Mouse (Mus musculus) forebrain, embryonic 13.5 days (tissue): Measurements from ENCODE around the gene Gcm1. TPM values are rescaled to one million over a fixed set of nuclear protein-coding genes. Genes with fewer than 3 reads are reported as not detected.

ENCODE experiments used
- ATAC-seq: fragments of 200-750 bp; cut with Nextera tagmentation; 2 replicates; pipeline ENCODE4 v1.8.0; 2017
- H3K27ac ChIP-seq: fragments of 300-500 bp; sonication (generic); 2 replicates; pipeline ENCODE4 v1.5.1; 2015; ENCODE audit warnings: inconsistent platforms, mild to moderate bottlenecking, moderate library complexity
- H3K27me3 ChIP-seq: fragments of 300-500 bp; sonication (generic); 2 replicates; pipeline ENCODE4 v1.6.1; 2015; ENCODE audit warnings: mild to moderate bottlenecking, inconsistent platforms
- H3K36me3 ChIP-seq: fragments of 300-500 bp; sonication (generic); 2 replicates; pipeline ENCODE4 v1.6.1; 2015; ENCODE audit warnings: mild to moderate bottlenecking, inconsistent platforms; ENCODE audit not compliant: poor library complexity, severe bottlenecking
- H3K4me1 ChIP-seq: fragments of 300-500 bp; sonication (generic); 2 replicates; pipeline ENCODE4 v1.6.1; 2015; ENCODE audit warnings: inconsistent platforms
- H3K4me2 ChIP-seq: fragments of 300-500 bp; sonication (generic); 2 replicates; pipeline ENCODE4 v1.6.1; 2015; ENCODE audit warnings: inconsistent platforms, mild to moderate bottlenecking, moderate library complexity
- H3K4me3 ChIP-seq: fragments of 300-500 bp; sonication (generic); 2 replicates; pipeline ENCODE4 v1.5.1; 2015; ENCODE audit warnings: mild to moderate bottlenecking, inconsistent platforms
- H3K9ac ChIP-seq: fragments of 300-500 bp; sonication (generic); 2 replicates; pipeline ENCODE4 v1.6.1; 2015; ENCODE audit warnings: mild to moderate bottlenecking, inconsistent platforms
- H3K9me3 ChIP-seq: fragments of 300-500 bp; sonication (generic); replicated peaks from 2 replicates; pipeline ENCODE4 v1.6.1; 2016; ENCODE audit warnings: inconsistent platforms
- WGBS: fragments of 180-500 bp; shearing (Covaris S2); methylation state at CpG from one replicate; pipeline ENCODE4 v1.1.7; 2015; 5-methylcytosine and 5-hydroxymethylcytosine counted together
- polyA plus RNA-seq: library from polyadenylated mRNA; unstranded; fragments of >200 nt; fragmentation: Nextera tagmentation; extraction: Ambion mirVana; gene quantifications from 2 replicates; pipeline ENCODE4 v1.2.1, GENCODE M21; 2015

The Gcm1 gene
- polyA plus RNA-seq, 1 experiment from 2014 or later: not detected

- 17% methylated on average over 6 of the region's 6 CpGs for WGBS
- H3K4me2 ChIP-seq: peak overlapping the region; percentile 92
- H3K36me3 ChIP-seq: 0 out of 2 replicates have a peak, but pooled peaks cover 5% of the 10 kb centered on the region
- H3K27me3 ChIP-seq: no peaks in the 10 kb centered on the region
- peak overlapping the region; percentile 83 for H3K4me3 ChIP-seq
- peak overlapping the region; percentile 85 for H3K27ac ChIP-seq
- peaks cover 19% of the 10 kb centered on the region for H3K4me1 ChIP-seq
- ATAC-seq: no peak
- peak overlapping the region; percentile 88 for H3K9ac ChIP-seq
- H3K9me3 ChIP-seq: no peaks in the 10 kb centered on the region
These were observed 55.8 kb downstream of the Gcm1 start for GRCm38 (mm10) chr9:78107582-78107911.

GRCm38 (mm10) chr9:78107912-78108795 lies 56.4 kb downstream of the Gcm1 start:
- peak overlapping the region; percentile 85 for H3K27ac ChIP-seq
- H3K9ac ChIP-seq: peak overlapping the region; percentile 88
- peak overlapping the region; percentile 83 for H3K4me3 ChIP-seq
- peaks cover 22% of the 10 kb centered on the region for H3K4me1 ChIP-seq
- peak; percentile 79 for ATAC-seq
- H3K36me3 ChIP-seq: 0 out of 2 replicates have a peak, but pooled peaks cover 5% of the 10 kb centered on the region
- H3K27me3 ChIP-seq: no peaks in the 10 kb centered on the region
- H3K9me3 ChIP-seq: no peaks in the 10 kb centered on the region
- H3K4me2 ChIP-seq: peak overlapping the region; percentile 92
- WGBS: under 1% methylated on average over 88 of the region's 88 CpGs

GRCm38 (mm10) chr9:78108796-78109239 lies 57.1 kb downstream of the Gcm1 start, which contains the start of the genes Fbxo9 and Ick:
TSS of gene Fbxo9 (minus strand) at chr9:78109065.
TSS of gene Ick (plus strand) at chr9:78109192.
- Histone ChIP-seq H3K9me3 (no peaks in the 10 kb centered on the region), H3K27me3 (no peaks in the 10 kb centered on the region), H3K4me3 (peak within 1 kb of the TSS; percentile 83), H3K36me3 (0 out of 2 replicates have a peak, but pooled peaks cover 5% of the 10 kb centered on the region), H3K9ac (peak within 1 kb of the TSS; percentile 88), H3K4me1 (peaks cover 23% of the 10 kb centered on the region), H3K27ac (peak within 1 kb of the TSS; percentile 85), H3K4me2 (peak within 1 kb of the TSS; percentile 92)
- WGBS: under 1% methylated on average over 20 of the region's 20 CpGs
- peak; percentile 95 for ATAC-seq

GRCm38 (mm10) chr9:78109656-78110055 lies 57.9 kb downstream of the Gcm1 start:
- Histone ChIP-seq H3K4me1 (peaks cover 31% of the 10 kb centered on the region), H3K27me3 (no peaks in the 10 kb centered on the region), H3K9me3 (no peaks in the 10 kb centered on the region), H3K27ac (no peak overlapping the region), H3K36me3 (0 out of 2 replicates have a peak, but pooled peaks cover 5% of the 10 kb centered on the region), H3K4me2 (peak overlapping the region; percentile 92), H3K9ac (no peak overlapping the region), H3K4me3 (peak overlapping the region; percentile 83)
- no peak for ATAC-seq
- 53% methylated on average over 5 of the region's 5 CpGs for WGBS

DNA sequence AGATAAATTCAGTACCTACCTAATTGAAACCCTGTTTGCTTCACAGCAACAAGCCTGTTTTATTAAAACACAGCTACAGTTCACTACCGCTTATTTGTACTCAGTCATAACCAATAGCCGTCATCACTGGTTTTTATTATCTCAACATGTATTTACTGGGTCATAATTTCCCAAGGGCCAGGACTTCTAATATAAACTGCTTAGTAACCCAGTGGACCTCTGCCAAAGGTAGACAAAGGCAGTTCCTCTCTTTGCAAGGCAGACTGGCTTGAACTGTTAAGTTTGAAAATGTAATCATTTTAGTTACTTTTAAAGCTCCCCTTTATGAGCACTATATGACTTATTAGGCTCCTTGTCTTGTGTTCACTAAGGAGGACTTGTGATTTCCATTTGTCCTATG lies 59.7 kb downstream of the Gcm1 start:
- 92% methylated on average over 2 of the region's 2 CpGs for WGBS
- Histone ChIP-seq H3K27me3 (no peaks in the 10 kb centered on the region), H3K4me2 (no peak overlapping the region), H3K9me3 (no peaks in the 10 kb centered on the region), H3K4me1 (peaks cover 42% of the 10 kb centered on the region), H3K4me3 (no peak overlapping the region), H3K27ac (no peak overlapping the region), H3K36me3 (peaks cover 2% of the 10 kb centered on the region; the same call in 1 of the 2 replicates), H3K9ac (no peak overlapping the region)
- no peak for ATAC-seq

DNA sequence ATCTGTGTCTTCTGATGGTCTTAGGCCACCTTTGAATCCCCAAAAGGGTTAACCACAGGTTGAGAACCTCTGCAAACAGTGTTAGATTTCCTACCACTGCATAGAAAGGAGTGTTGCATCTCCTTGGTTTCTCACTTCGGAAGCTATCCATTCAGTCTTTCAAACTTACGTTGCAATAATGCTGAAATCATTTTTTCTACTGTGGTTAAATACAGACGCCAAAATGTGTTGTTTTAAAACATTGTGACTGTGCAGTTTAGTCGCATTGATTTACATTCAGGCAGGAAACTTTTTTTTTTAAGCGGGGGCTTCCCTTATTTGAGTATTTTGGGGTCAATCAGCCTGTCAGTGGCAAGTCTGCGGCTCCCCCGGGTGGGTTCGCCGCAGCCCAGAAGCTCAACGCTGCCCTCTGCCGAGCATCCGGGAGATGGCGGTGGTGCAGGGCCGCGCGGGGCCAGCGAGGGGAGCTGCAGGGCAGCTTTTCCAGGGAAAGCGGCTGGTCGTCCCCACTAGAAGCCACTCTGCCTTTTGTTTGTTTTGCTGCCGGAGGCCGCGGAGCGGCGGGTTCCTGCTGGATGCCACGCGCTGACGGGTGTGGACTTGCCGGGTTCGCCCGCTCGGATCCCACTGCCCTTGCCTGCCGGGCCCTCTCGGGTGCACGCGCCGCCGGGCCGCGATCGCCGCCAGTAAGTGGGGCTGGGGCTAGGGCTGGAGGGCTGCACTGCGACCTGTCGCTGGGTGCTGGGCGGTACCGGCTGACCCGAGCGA lies 61.2 kb downstream of the Gcm1 start:
- peaks cover 29% of the 10 kb centered on the region for H3K4me1 ChIP-seq
- H3K9me3 ChIP-seq: no peaks in the 10 kb centered on the region
- peak; percentile 80 for ATAC-seq
- H3K27ac ChIP-seq: peak overlapping the region; percentile 95
- H3K27me3 ChIP-seq: no peaks in the 10 kb centered on the region
- WGBS: 2% methylated on average over 39 of the region's 47 CpGs
- H3K36me3 ChIP-seq: peaks cover 3% of the 10 kb centered on the region; the same call in 1 of the 2 replicates
- H3K4me3 ChIP-seq: peak overlapping the region; percentile 89
- H3K4me2 ChIP-seq: peak overlapping the region; percentile 75
- H3K9ac ChIP-seq: peak overlapping the region; percentile 99

DNA sequence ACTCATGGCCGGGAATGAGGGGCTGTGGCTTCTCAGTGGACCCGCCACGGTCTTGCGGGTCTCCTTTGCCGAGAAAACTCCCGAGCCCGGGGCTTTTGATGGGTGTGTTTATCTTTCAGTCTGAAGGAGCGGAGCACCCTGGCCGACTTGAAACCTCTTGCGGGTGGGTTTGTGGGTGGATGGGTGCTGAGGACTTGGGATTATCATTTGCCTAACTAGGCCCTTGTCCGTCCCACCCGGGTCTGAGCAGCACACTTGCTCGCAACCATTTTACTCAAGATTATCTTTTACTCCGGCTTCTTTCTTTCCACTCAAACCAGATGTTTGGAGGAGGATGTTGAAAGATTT lies 61.8 kb downstream of the Gcm1 start:
- peak overlapping the region; percentile 95 for H3K27ac ChIP-seq
- H3K9ac ChIP-seq: peak overlapping the region; percentile 99
- under 1% methylated on average over 14 of the region's 14 CpGs for WGBS
- peak; percentile 19 for ATAC-seq
- H3K4me1 ChIP-seq: peaks cover 29% of the 10 kb centered on the region
- peaks cover 7% of the 10 kb centered on the region for H3K36me3 ChIP-seq
- peak overlapping the region; percentile 75 for H3K4me2 ChIP-seq
- H3K9me3 ChIP-seq: no peaks in the 10 kb centered on the region
- H3K27me3 ChIP-seq: no peaks in the 10 kb centered on the region
- H3K4me3 ChIP-seq: peak overlapping the region; percentile 89

Other genes starting within 250 kb of the Gcm1 start
- gene Elovl5, start 134.6 kb upstream of the Gcm1 start, polyA plus RNA-seq: 60.9 and 61.6 TPM in 2 replicates
- gene Fbxo9, start 57.1 kb downstream of the Gcm1 start, polyA plus RNA-seq: 32.4 and 36.3 TPM in 2 replicates
- gene Ick, start 57.3 kb downstream of the Gcm1 start, polyA plus RNA-seq: 34.3 and 34.6 TPM in 2 replicates
- 19.9 and 28.5 TPM in 2 replicates for gene Gsta4, start 130.8 kb downstream of the Gcm1 start, polyA plus RNA-seq
- gene Gsta1, start 178.7 kb downstream of the Gcm1 start, polyA plus RNA-seq: not detected in 2 replicates
- gene Gm3776, start 205.2 kb downstream of the Gcm1 start, polyA plus RNA-seq: not detected in 2 replicates
- gene Gm10639, start 238.0 kb downstream of the Gcm1 start, polyA plus RNA-seq: not detected in 2 replicates